Mouse (Mus musculus) adrenal gland, adult (tissue): ENCODE data around the gene M1ap.

Experiments
- DNase-seq, 2 experiments: peaks; one replicate each; pipeline ENCODE4 v3.0.0; 2022 to 2023; ENCODE audit warnings: low spot score in 1 of 2; ENCODE audit not compliant: inconsistent age in 2 of 2

M1ap gene

GRCm38 (mm10) chr6:82946651-82947050 is at the start of gene M1ap:
Gene M1ap (plus strand): TSS chr6:82946902.
- no peak for DNase-seq

- DNase-seq: no peak
These were observed 49.4 kb upstream of the M1ap start for GRCm38 (mm10) chr6:82897311-82897710.

- DNase-seq: no peak
These were observed 48.5 kb upstream of the M1ap start for GRCm38 (mm10) chr6:82898227-82898626.

GRCm38 (mm10) chr6:82898745-82899144 is 48.0 kb upstream of the M1ap start:
- DNase-seq: no peak

GRCm38 (mm10) chr6:82902559-82902958 is 44.1 kb upstream of the M1ap start:
- no peak for DNase-seq

- no peak for DNase-seq
These were observed 39.7 kb upstream of the M1ap start for GRCm38 (mm10) chr6:82906985-82907384.

- no peak for DNase-seq
These were observed 38.7 kb upstream of the M1ap start for GRCm38 (mm10) chr6:82908034-82908433.

GRCm38 (mm10) chr6:82909136-82909855 is 37.4 kb upstream of the M1ap start:
- DNase-seq: peak; percentile 87 to 90

GRCm38 (mm10) chr6:82911303-82911702 is 35.4 kb upstream of the M1ap start:
- DNase-seq: no peak

GRCm38 (mm10) chr6:82913336-82914247 is 33.1 kb upstream of the M1ap start:
- no peak for DNase-seq

GRCm38 (mm10) chr6:82915889-82916288 is 30.8 kb upstream of the M1ap start:
- peak; percentile 43 to 82 for DNase-seq

- DNase-seq: no peak
These were observed 30.2 kb upstream of the M1ap start for GRCm38 (mm10) chr6:82916459-82916858.

GRCm38 (mm10) chr6:82917076-82917777 is 29.5 kb upstream of the M1ap start:
- DNase-seq: no peak

GRCm38 (mm10) chr6:82917778-82918129 is 28.9 kb upstream of the M1ap start:
- DNase-seq: peak; percentile 22 to 75

- DNase-seq: no peak
These were observed 28.3 kb upstream of the M1ap start for GRCm38 (mm10) chr6:82918371-82918770.

GRCm38 (mm10) chr6:82919520-82919919 is 27.2 kb upstream of the M1ap start:
- no peak for DNase-seq

- no peak for DNase-seq
These were observed 25.1 kb upstream of the M1ap start for GRCm38 (mm10) chr6:82921426-82922224.

- DNase-seq: no peak
These were observed 21.7 kb upstream of the M1ap start for GRCm38 (mm10) chr6:82925005-82925404.

- no peak for DNase-seq
These were observed 20.6 kb upstream of the M1ap start for GRCm38 (mm10) chr6:82926106-82926505.

- no peak for DNase-seq
These were observed 20.2 kb upstream of the M1ap start for GRCm38 (mm10) chr6:82926528-82926927.

GRCm38 (mm10) chr6:82927617-82928016 is 19.1 kb upstream of the M1ap start:
- no peak for DNase-seq
